In the genomic region with DNA sequence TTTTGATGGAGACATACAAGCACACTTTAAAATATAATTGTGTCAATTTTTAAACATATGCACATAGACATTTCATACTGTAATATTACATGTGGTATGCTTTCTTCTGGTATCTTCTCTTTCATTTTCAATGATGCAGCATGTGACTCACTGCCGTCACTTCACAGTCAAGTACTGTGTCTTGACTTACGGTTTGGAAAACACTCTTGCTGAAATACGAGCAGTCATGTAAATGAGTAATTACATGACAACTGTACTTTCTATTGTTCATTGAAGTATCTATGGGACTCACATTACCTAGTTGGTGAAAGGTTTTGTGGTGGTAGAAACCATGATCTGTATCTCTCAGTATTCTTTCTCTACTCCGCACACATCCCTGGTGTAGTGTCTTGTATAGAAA, we compare ENCODE assay signal across 12 mouse cellular contexts.
"Had no signal": no experiment of that assay in that cellular context is flagged by ENCODE, and none has a peak within 500 bp of the region (broad histone marks: within the 10 kb centered on the region; RNA-seq: fewer than 3 reads in every experiment).

No protein-coding gene starts in this region.

- H3K9ac ChIP-seq: limb, embryonic 12.5 days; liver, embryonic 13.5 days; liver, postnatal 0 days; lung, embryonic 15.5 days; midbrain, embryonic 12.5 days had no signal

- H3K4me2 ChIP-seq: limb, embryonic 12.5 days; liver, embryonic 13.5 days; lung, embryonic 15.5 days; midbrain, embryonic 12.5 days had no signal

- DNase-seq: kidney, postnatal 36 days; layer of hippocampus, adult 9-11 months; layer of hippocampus, postnatal 36 days; liver; liver, embryonic 13.5 days; liver, postnatal 0 days; right cerebral cortex, postnatal 25 days had no signal

- H3K4me3 ChIP-seq: limb, embryonic 12.5 days; liver, embryonic 13.5 days; lung, embryonic 15.5 days; midbrain, embryonic 12.5 days had no signal

- H3K27me3 ChIP-seq: limb, embryonic 12.5 days; liver, embryonic 13.5 days; lung, embryonic 15.5 days; midbrain, embryonic 12.5 days had no signal

- H3K27ac ChIP-seq: kidney, postnatal 0 days; limb, embryonic 12.5 days; liver, embryonic 13.5 days; lung, embryonic 15.5 days; midbrain, embryonic 12.5 days had no signal

- H3K4me1 ChIP-seq: limb, embryonic 12.5 days; lung, embryonic 15.5 days; midbrain, embryonic 12.5 days had no signal

- H3K9me3 ChIP-seq: limb, embryonic 12.5 days; liver, embryonic 13.5 days; lung, embryonic 15.5 days; midbrain, embryonic 12.5 days had no signal

- ATAC-seq: liver, postnatal 0 days; midbrain, embryonic 16.5 days had no signal

- H3K36me3 ChIP-seq: limb, embryonic 12.5 days; liver, embryonic 13.5 days; lung, embryonic 15.5 days; midbrain, embryonic 12.5 days had no signal
